Mouse (Mus musculus) embryonic facial prominence, embryonic 11.5 days (tissue): ENCODE results near the gene Umodl1. TPM values are rescaled to one million over a fixed set of nuclear protein-coding genes. Genes with fewer than 3 reads are reported as not detected.

Source experiments
- ATAC-seq: fragments of 200-750 bp; cut with Nextera tagmentation; replicated peaks from 2 replicates; pipeline ENCODE4 v1.8.0; 2017; ENCODE audit warnings: low read depth; ENCODE audit not compliant: insufficient number of reproducible peaks, low FRiP score, low TSS enrichment
- DNase-seq: peaks from one replicate; pipeline ENCODE4 v3.0.0-alpha.2; 2015; ENCODE audit warnings: low spot score
- H3K27ac ChIP-seq: fragments of 300-500 bp; sonication (generic); replicated peaks from 2 replicates; pipeline ENCODE4 v1.5.1; 2014; ENCODE audit warnings: mild to moderate bottlenecking, low read depth, low read length, control low read depth
- H3K27me3 ChIP-seq: fragments of 300-500 bp; sonication (generic); 2 replicates; pipeline ENCODE4 v1.6.1; 2014; ENCODE audit warnings: mild to moderate bottlenecking, low read length, moderate library complexity, mixed read lengths; ENCODE audit not compliant: control insufficient read depth, insufficient read depth
- H3K36me3 ChIP-seq: fragments of 300-500 bp; sonication (generic); replicated peaks from 2 replicates; pipeline ENCODE4 v1.6.1; 2014; ENCODE audit warnings: low read depth, mild to moderate bottlenecking, low read length, moderate library complexity, mixed read lengths; ENCODE audit not compliant: control insufficient read depth, insufficient read depth
- H3K4me1 ChIP-seq: fragments of 300-500 bp; sonication (generic); 2 replicates; pipeline ENCODE4 v1.6.1; 2014; ENCODE audit warnings: low read length, mixed read lengths; ENCODE audit not compliant: control insufficient read depth, insufficient read depth
- H3K4me2 ChIP-seq: fragments of 300-500 bp; sonication (generic); 2 replicates; pipeline ENCODE4 v1.6.1; 2014; ENCODE audit warnings: low read depth, mild to moderate bottlenecking, control low read depth, low read length, moderate library complexity
- H3K4me3 ChIP-seq: fragments of 300-500 bp; sonication (generic); 2 replicates; pipeline ENCODE4 v1.5.1; 2014; ENCODE audit warnings: low read depth, low read length, control low read depth
- H3K9ac ChIP-seq: fragments of 300-500 bp; sonication (generic); replicated peaks from 2 replicates; pipeline ENCODE4 v1.6.1; 2014; ENCODE audit warnings: mild to moderate bottlenecking, control low read depth, low read length
- H3K9me3 ChIP-seq: fragments of 300-500 bp; sonication (generic); replicated peaks from 2 replicates; pipeline ENCODE4 v1.6.1; 2016; ENCODE audit warnings: mild to moderate bottlenecking, low read length, inconsistent platforms, mixed read lengths; ENCODE audit not compliant: control insufficient read depth
- WGBS: fragments of 180-500 bp; shearing (Covaris S2); extraction: QIAGEN DNeasy Blood & Tissue Kit; methylation state at CpG from one replicate; pipeline ENCODE4 v1.1.7; 2014; 5-methylcytosine and 5-hydroxymethylcytosine counted together
- polyA plus RNA-seq: library from polyadenylated mRNA; unstranded; fragments of >200 nt; fragmentation: Nextera tagmentation; extraction: Ambion mirVana; gene quantifications from 2 replicates; pipeline ENCODE4 v1.2.1, GENCODE M21; 2014

Gene Umodl1
- polyA plus RNA-seq, 1 experiment from 2014 or later, result 0.21 TPM

DNA sequence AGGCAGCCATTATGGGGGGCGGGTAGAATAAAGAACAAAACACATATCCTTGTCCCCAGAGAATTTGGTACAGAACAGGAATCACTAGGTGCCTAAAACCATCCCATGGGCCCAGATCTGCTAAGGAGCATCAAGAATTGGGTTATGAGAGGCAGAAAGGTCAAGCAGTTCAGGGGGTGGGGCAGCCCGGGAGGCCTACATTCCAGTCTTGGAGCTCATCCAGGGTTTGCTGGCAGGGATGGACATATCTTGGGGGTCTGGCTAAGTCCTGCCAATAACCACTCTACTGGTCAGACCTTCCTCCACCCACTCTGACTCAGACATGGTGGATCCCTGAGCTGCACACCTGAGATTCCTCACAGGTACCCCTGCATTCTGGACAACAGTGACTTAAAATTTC lies 65.6 kb downstream of the Umodl1 start:
- Histone ChIP-seq H3K27ac (no peak overlapping the region), H3K9ac (no peak overlapping the region), H3K36me3 (no peaks in the 10 kb centered on the region), H3K27me3 (no peaks in the 10 kb centered on the region), H3K4me2 (no peak overlapping the region), H3K4me1 (no peaks in the 10 kb centered on the region), H3K9me3 (no peaks in the 10 kb centered on the region), H3K4me3 (no peak overlapping the region)
- DNase-seq, result no peak
- no peak for ATAC-seq
- 77% methylated on average over 2 of the region's 2 CpGs for WGBS

DNA sequence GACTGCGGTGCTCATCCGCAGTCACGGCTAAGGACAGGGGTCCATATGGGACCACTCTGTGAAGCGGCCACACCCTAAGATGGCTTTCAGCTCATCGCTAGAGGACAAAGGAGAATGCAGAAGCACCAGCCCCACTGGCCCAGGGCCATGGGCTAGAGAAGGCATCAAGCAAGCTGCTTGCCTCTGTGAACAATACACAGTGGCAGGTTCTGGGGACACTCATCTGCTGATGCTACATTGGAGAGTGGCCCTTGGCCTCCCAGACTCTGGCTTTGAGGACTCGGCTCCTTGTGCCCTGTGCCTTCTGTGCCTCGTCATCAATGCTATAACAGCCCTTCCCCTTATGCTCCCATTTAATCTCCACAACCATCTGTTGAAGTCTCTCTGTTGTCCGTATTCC lies 66.8 kb downstream of the Umodl1 start:
- DNase-seq (no peak), ATAC-seq (no peak)
- Histone ChIP-seq H3K9me3 (no peaks in the 10 kb centered on the region), H3K4me3 (no peak overlapping the region), H3K4me2 (no peak overlapping the region), H3K4me1 (no peaks in the 10 kb centered on the region), H3K9ac (no peak overlapping the region), H3K36me3 (no peaks in the 10 kb centered on the region), H3K27me3 (no peaks in the 10 kb centered on the region), H3K27ac (no peak overlapping the region)
- WGBS, result 88% methylated on average over 8 of the region's 8 CpGs

DNA sequence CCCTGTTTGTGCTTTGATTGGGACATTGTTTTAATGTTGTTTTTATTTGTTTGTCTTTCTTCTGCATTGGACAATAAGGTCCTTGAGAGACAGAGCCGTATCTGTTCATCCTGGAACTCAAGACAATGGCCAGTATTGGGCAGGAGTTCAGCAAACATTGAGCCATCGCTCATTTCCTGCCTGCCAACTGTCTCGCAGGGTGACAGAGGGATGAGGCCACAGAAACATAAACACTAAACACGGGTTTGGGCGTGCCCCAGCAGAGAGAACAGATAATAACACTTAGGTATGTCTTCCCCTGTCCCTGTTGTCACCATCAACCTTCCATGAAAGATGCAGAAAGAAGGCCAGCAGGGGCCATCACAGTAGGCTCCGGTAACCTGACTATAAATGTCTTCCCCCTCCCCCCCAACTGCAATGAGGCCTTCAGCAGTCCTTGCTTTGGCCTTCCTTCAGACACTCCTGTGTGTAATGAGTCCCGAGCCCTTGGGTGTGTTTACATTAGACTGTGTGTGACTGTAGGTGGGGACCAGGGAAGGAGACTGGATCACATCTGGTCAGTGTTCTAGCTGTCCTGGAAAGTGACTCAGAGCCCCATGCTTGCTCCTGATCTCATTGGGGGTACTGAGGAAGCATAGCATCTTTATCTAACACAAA lies 69.8 kb downstream of the Umodl1 start:
- Histone ChIP-seq H3K27ac (no peak overlapping the region), H3K4me3 (no peak overlapping the region), H3K9ac (no peak overlapping the region), H3K4me1 (no peaks in the 10 kb centered on the region), H3K4me2 (no peak overlapping the region), H3K27me3 (no peaks in the 10 kb centered on the region), H3K9me3 (no peaks in the 10 kb centered on the region), H3K36me3 (no peaks in the 10 kb centered on the region)
- WGBS, result 56% methylated on average over 7 of the region's 7 CpGs
- DNase-seq (no peak), ATAC-seq (no peak)

DNA sequence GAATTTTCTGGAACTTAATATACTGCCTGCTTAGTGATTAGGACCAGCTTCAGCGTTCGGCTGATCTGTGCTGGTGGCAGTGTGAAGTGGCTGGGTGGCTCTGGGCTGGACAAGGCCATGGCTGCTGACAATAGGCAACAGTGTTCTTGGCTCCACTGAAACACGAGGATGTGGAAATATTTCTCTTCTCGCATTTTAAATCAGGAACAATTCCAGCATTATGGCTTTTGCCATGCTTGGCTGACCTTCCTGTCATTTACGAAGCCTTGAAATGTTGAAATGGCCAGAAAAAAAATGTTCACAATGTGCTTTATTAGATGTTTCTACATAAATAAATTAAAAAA lies 70.3 kb downstream of the Umodl1 start:
- Histone ChIP-seq H3K4me1 (no peaks in the 10 kb centered on the region), H3K36me3 (no peaks in the 10 kb centered on the region), H3K4me2 (no peak overlapping the region), H3K9me3 (no peaks in the 10 kb centered on the region), H3K27me3 (no peaks in the 10 kb centered on the region), H3K27ac (no peak overlapping the region), H3K4me3 (no peak overlapping the region), H3K9ac (no peak overlapping the region)
- 62% methylated on average over 5 of the region's 5 CpGs for WGBS
- ATAC-seq, result no peak
- DNase-seq, result no peak

DNA sequence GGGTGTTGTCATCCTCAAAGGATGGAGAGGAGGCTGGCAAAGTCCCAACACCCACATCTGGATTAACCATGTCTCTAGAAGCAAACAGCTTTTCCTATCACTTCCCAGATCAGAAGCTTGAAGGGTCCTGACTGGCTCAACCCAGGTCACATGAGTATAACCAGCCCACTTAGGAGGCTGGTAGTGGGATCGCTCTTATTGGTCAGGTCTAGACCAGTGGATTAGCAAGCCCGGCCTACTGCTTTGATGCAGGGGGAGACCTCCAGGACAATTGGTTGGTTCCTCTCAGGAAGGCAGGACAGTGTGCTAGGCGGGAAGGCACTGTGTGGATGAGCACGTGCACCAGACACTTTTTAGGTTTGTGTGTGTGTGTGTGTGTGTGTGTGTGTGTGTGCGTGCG lies 72.5 kb downstream of the Umodl1 start:
- H3K4me2 ChIP-seq, result no peak overlapping the region
- H3K27me3 ChIP-seq, result no peaks in the 10 kb centered on the region
- ATAC-seq (no peak), DNase-seq (no peak)
- no peak overlapping the region for H3K9ac ChIP-seq
- H3K4me1 ChIP-seq, result no peaks in the 10 kb centered on the region
- H3K9me3 ChIP-seq, result no peaks in the 10 kb centered on the region
- no peak overlapping the region for H3K4me3 ChIP-seq
- H3K27ac ChIP-seq, result no peak overlapping the region
- H3K36me3 ChIP-seq, result no peaks in the 10 kb centered on the region
- 87% methylated on average over 6 of the region's 6 CpGs for WGBS

DNA sequence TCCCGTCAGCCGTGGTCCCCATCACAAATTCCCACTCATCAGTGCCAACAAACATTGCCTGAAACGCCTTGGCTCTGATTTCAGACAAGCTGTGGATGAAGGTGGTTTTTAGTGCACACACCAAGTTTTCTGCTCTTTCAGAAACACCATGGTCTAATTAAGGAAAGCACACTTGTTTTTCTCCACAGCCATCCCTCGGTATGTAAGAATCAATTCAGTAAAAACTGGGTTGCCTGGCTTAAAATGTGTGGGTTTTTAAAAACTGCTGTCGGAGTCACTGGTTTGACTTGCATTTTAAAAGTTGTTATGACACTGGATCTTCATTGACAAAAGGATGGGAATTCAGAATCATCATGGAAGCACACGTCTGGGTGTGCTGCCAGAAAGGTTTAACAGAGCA lies 73.3 kb downstream of the Umodl1 start:
- Histone ChIP-seq H3K4me1 (no peaks in the 10 kb centered on the region), H3K36me3 (no peaks in the 10 kb centered on the region), H3K9me3 (no peaks in the 10 kb centered on the region), H3K27ac (no peak overlapping the region), H3K4me3 (no peak overlapping the region), H3K27me3 (no peaks in the 10 kb centered on the region), H3K4me2 (no peak overlapping the region), H3K9ac (no peak overlapping the region)
- no peak for DNase-seq
- ATAC-seq, result no peak
- 86% methylated on average over 6 of the region's 6 CpGs for WGBS

DNA sequence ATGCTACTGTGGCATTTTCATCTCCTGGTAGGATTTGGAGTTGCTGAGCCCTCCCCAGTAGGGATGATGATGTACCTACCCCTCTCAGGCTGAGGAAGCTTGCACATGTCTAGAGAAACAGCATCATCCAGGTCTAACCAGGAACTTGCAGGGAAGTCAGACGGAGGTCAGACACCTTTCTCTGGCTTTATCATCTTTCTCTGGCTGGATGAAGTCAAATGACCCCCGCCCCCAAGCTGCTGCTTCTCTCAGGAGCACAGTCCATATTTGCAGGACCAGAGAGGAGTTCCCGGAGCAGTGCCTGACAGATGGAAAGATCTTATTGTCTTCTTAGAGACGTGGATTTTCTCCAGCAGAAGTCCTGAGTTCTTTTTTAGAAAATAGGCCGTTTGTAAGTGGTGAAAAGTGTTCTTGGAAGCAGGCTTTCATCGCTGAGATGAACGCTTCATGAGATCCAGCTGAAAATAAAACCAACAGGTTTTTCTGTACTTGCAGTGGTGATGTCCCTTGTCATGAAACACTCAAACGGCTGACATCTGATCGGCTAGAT lies 74.5 kb downstream of the Umodl1 start:
- Histone ChIP-seq H3K4me2 (no peak overlapping the region), H3K9ac (no peak overlapping the region), H3K4me1 (no peaks in the 10 kb centered on the region), H3K36me3 (no peaks in the 10 kb centered on the region), H3K9me3 (no peaks in the 10 kb centered on the region), H3K27ac (no peak overlapping the region), H3K4me3 (no peak overlapping the region), H3K27me3 (no peaks in the 10 kb centered on the region)
- no peak for DNase-seq
- ATAC-seq, result no peak
- 85% methylated on average over 9 of the region's 9 CpGs for WGBS

DNA sequence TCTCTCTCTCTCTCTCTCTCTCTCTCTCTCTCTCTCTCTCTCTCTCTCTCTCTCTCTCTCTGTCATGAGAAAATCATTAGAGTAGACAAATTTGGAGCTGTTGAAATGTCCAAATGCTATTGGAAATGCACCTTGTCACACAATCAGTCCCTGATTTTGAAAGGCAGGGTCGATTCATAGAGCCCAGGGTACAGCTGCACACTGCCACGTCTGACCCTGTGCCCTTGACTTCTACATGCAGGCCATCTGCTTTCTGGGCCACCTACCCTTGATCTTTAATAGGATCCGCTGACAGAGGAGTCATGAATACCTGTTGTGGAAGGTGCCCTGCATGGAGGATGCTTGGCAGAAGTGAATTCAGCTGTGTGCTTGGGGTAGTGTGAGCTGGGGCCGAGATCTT lies 75.0 kb downstream of the Umodl1 start:
- no peak overlapping the region for H3K27ac ChIP-seq
- no peak overlapping the region for H3K4me2 ChIP-seq
- no peak overlapping the region for H3K9ac ChIP-seq
- H3K9me3 ChIP-seq, result no peaks in the 10 kb centered on the region
- no peaks in the 10 kb centered on the region for H3K4me1 ChIP-seq
- H3K36me3 ChIP-seq, result no peaks in the 10 kb centered on the region
- no peak overlapping the region for H3K4me3 ChIP-seq
- no peak for DNase-seq
- 81% methylated on average over 4 of the region's 4 CpGs for WGBS
- H3K27me3 ChIP-seq, result no peaks in the 10 kb centered on the region
- ATAC-seq, result no peak
